Mouse (Mus musculus) myocyte (in vitro differentiated cells): ENCODE measurements around the gene Ogdh.

Experiments used
- MAX ChIP-seq: IDR thresholded peaks from one replicate; pipeline ENCODE4 v1.6.1; 2011; ENCODE audit warnings: low read depth, mild to moderate bottlenecking, control low read depth
- MYOG ChIP-seq, 3 experiments: IDR thresholded peaks; one replicate each; pipeline ENCODE4 v1.6.1; 2011; ENCODE audit warnings: control low read depth in 2 of 3, low read depth in 2 of 3, mild to moderate bottlenecking in 2 of 3; ENCODE audit not compliant: insufficient read length in 2 of 3, control insufficient read depth in 1 of 3, insufficient read depth in 1 of 3
- POLR2A ChIP-seq: IDR thresholded peaks from one replicate; pipeline ENCODE4 v1.6.1; 2011; ENCODE audit warnings: low read depth, mild to moderate bottlenecking, control low read depth, moderate library complexity; ENCODE audit not compliant: insufficient read length
- POLR2AphosphoS2 ChIP-seq: IDR thresholded peaks from one replicate; pipeline ENCODE4 v1.6.1; 2011; ENCODE audit warnings: low read depth, control low read depth; ENCODE audit not compliant: insufficient read length
- REST ChIP-seq: IDR thresholded peaks from one replicate; pipeline ENCODE4 v1.6.1; 2011; ENCODE audit warnings: mild to moderate bottlenecking, control low read depth, moderate library complexity; ENCODE audit not compliant: insufficient read depth, insufficient read length
- TCF12 ChIP-seq: IDR thresholded peaks from one replicate; pipeline ENCODE4 v1.6.1; 2011; ENCODE audit warnings: mild to moderate bottlenecking, control low read depth; ENCODE audit not compliant: poor library complexity, insufficient read depth, severe bottlenecking

GRCm38 (mm10) chr11:6355106-6355505 lies 63.7 kb downstream of the Ogdh start:
- no peak for TF ChIP-seq POLR2A
- no peak for TF ChIP-seq POLR2AphosphoS2
- TF ChIP-seq REST: no peak
- no peak for TF ChIP-seq MAX
- no peak for TF ChIP-seq TCF12
- no peak for TF ChIP-seq MYOG (IDR thresholded peaks at IDR 0.05; ENCODE audit: control insufficient read depth in 1 of 3, insufficient read depth in 1 of 3, insufficient read length in 2 of 3, low read depth in 2 of 3)
